Mouse (Mus musculus) left cerebral cortex, postnatal 25 days (tissue): ENCODE measurements around the gene Ski. TPM values are rescaled to one million over a fixed set of nuclear protein-coding genes. Genes with fewer than 3 reads are reported as not detected.
A peak's percentile ranks its signal among the peaks of the same experiment; 100 is the strongest.
"Not testable (repeated sequence)": the region's sequence is repeated elsewhere in the genome, so short reads cannot be mapped to it uniquely, and the experiment has no call there.

ENCODE experiments used
- DNase-seq, 2 experiments: peaks; one replicate each; pipeline ENCODE4 v3.0.0; 2022; ENCODE audit warnings: low spot score in 2 of 2, mixed read lengths in 1 of 2
- intact Hi-C: fragments of 180-260 bp; cut with DNase I; formaldehyde crosslinking; loops from one replicate; pipeline ENCODE4 v1.15.1; 2025
- total RNA-seq, 2 experiments: library from RNA; stranded (reverse); gene quantifications; 2 replicates each; pipeline ENCODE4 v1.2.3; 2021

The Ski gene
- 100 to 1,000 TPM; 111 to 112 TPM for total RNA-seq

DNA sequence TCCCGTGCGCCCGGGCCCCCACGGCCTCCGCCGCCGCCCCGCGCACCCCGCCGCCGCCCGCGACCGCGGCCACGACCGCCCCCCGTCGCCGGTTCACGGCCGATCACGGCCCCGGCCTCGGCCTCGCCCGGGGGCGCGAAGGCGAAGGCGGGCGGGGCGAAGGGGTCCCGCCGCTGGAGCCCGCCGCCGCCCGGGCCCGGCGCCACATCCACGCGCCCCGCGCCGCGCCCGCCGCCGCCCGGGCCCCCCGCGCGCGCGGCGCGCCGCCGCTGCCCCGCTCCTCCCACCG is at the start of gene Ski:
Ski (minus strand) TSS at position 41 of the 289 bp plus-strand sequence.
- intact Hi-C loops: loop anchor here (2.0 kb wide), 1 partner anchor 26 kb away; the partner anchor contains the start of gene Faap20
- DNase-seq: no peak

DNA sequence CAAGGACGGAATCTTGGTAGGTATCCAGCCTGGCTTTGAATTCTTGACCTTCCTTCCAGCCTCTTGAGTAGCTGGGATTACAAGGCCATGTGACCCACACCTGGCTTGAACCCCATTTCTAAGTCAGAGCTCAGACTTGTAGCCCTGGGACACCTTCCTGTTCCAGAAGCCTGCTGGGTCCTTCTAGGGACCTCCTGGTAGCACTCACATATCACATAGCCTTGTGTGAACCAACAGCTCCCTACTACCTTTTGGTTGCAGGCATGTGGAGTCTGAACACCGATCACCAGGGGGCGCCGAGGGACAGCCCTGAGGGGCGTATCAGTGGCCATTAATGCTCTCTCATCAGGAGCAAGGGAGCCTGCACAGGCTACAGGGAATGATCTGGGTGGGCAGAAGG is 46.0 kb upstream of the Ski start:
- DNase-seq: peak; percentile 63 to 71

DNA sequence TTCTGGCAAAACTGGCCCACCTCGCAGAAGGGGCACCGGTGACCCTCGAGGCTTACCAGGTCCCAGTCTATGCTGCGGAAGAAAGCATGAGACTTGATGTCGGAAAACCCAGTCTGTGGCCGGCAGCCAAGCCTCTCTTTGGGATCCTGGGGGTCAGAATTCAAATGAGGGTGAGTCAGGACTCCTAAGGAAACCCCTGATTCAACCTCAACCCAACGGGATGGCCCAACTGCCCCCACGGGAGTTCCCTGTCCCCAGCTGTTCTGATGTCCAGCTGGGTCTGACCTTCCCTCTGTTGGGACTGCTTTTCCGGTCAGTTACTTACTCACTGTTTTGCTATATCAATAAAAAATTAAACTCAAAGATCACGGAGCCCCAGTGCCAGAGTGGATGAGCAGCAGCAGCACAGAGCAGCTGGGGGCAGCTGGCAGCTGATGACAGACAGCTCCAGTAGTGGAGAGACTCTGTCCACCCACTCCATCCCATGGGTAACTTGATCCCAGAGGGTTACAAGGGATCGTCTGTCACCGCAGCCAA is 45.3 kb upstream of the Ski start:
- no peak for DNase-seq
- intact Hi-C loops: loop anchor here (1.0 kb wide), 1 partner anchor 41 kb away; no protein-coding TSS in a partner anchor

More for the DNA sequence above, 46.0 kb upstream of the Ski start:
- intact Hi-C loops: loop anchor here (1.0 kb wide), 1 partner anchor 40 kb away; no protein-coding TSS in a partner anchor

DNA sequence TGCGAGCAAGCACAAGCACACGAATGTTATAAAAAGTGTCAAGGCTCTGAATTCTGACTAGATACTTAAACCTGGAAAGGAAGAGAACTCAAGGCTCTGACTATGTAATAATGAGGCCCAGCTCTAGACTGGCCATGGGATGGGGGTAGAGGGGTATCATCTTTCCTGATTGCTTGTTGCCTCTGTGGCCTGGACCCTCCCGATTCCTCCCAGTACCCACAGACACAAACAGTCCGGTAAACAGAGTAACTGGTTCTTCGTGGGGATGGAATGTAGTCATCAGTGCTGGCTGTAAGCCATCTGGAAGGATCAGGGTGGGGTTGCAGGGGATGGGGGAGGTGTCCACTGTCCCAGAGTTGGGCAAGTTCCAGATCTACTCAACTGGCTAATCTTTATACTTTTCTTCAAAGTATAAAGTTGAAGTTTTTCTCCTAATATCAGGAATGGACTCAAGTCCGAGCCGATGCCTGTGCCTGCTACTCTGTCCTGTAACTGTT is 44.7 kb upstream of the Ski start:
- no peak for DNase-seq
- intact Hi-C loops: no loop called here

DNA sequence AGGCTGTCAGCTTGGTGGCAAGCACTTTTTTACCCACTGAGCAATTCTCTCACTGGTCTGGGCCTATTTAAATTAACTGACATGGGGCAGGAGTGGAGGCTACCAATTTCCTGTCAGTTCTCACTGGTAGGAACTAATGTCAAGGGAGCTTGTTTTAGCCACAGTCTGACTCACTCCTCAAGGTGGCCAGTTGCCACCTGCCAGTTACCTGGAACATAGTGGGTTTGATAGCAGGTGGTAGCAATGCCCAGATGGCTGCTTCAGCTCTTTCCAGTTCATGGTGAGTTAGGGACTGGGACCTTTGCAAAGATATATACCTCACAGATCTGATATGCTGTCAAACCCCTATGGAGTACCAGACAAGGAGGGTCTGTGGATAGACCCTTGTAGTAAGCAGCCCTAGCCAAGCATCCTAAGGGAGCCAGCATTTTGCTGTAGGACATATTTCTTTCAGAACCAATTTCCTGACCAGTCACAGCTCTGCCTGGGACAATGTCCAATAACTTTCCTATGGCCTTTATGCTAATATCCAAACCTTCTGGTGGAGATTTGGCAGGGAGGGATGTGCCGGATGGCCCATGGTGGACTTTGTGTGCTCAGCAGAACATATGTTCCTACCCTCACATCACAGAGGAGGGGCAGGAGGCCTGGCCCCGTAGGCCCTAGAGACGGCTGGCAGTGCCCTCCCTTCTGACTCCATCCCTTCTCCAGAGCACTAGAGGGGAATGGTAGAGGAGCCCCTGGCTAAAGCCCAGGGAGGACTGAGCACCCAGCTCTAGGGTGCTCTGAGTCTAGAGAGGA is 42.3 kb upstream of the Ski start:
- DNase-seq: no peak
- intact Hi-C loops: no loop called here

DNA sequence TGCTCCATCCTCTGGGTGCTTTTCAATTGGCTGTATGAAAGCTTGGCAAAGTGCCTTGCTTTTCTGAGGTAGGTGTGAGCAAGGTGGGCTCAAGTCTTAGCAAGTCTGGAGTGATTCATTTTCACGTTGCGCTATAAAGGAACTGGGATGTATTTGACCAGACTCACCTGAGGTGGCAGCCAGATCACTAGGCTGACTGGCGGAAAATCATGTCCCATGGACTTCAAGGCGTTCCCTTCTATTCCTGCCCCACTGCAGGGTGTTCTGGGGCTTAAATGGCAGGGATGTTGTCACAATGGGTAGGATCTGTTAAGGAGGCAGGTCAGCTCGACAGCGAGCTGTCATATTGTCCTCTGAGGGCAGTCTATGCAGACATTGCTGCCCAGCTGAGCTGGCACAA is 29.9 kb upstream of the Ski start:
- intact Hi-C loops: no loop called here
- no peak for DNase-seq

DNA sequence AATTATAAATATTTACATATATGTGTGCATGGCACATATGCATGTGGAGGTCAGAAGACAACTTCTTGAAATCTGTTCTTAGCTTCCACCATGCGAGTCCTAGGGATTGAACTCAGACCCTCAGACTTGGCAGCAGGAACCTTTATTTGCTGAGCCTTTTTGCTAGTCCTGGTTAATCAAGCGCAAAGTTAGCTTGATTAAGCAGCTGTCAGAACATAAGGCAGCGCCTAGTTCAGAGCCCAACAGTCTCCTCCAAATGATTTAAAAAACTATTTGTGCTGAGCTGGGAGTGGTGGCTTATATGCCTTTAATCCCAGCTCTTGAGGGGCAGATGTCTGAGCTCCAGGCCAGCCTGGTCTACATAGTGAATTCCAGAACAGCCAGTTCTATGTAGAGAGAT is 28.8 kb upstream of the Ski start:
- intact Hi-C loops: no loop called here
- no peak for DNase-seq

DNA sequence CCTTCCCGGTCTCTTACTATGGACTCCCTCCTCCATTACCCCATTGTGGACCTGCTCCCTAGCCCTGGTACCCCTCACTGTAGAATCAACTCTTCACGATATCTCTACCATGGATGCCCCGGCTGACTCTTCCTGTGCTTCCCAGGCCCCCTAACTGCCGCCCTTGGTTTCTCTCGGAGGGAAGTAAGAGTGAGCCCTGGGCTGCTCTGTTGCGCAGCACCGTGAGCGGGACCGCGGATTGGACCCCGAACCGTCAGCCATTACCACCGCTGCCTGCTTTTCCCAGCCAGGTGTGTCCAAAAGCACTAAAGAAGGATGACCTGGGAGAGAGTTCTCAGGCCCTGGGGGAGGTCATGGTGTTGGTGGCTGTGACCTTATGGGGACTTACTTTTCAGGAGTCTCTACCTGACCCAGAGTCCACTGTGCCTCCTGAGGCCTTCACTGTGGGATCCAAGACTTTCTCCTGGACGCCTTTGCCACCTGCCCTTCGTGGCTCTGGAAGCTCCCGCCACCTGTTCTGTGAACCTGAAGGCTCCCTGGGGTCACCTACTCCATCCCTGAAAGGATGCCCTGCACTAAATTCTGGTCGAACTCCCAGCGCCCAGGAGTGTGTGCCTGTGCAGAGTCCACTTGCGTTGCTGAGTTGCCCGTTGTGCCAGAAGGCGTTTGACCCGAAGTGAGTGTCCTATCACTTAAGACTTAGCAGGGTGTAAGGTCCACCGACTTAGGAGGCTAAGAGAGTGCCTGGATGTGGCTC is 28.1 kb upstream of the Ski start:
- intact Hi-C loops: no loop called here
- DNase-seq: peak in 1 of 2 experiments; percentile 41

DNA sequence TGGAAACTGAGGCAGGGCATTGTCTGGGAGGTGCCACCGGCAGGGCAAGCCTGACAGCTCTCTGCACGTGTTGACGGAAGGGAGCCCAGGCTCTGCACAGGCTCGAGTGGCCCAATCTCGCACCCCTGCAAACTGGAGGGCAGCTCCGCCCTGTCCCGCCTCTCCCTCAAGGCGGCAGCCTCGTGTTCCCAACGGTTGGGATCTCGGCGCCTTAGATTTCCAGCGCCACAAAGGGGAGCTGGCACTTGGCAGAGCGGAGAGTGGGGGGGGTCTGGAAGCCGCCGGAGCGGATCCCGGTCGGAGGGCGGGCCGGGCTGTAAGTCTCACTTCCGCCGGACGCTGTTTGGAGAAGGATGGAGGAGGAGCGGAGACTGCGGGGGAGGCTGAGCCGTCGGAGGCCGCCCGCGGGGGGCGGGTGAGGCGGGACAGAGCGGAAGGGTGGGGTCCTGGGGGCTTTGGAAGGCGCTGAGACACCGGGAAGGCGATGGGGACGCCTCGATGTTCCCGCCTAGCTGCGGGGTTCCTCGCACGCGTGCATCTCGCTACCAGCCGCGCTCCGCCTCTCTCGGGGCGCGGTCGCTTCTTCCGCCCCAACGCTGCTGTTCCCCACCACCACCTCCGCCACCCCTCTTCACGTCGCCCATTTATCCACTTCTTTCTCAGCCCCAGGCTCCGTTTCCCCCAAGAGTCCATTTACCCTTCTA is 27.4 kb upstream of the Ski start, which contains the start of gene Faap20:
Faap20 (plus strand) TSS at position 155 of the 704 bp plus-strand sequence.
- peak; percentile 83 to 84 for DNase-seq
- intact Hi-C loops: loop anchor here (1.0 to 10.0 kb wide), 4 partner anchors 27 to 285 kb away; partner anchors contain the start of genes Hes5, Pank4 and Ski

DNA sequence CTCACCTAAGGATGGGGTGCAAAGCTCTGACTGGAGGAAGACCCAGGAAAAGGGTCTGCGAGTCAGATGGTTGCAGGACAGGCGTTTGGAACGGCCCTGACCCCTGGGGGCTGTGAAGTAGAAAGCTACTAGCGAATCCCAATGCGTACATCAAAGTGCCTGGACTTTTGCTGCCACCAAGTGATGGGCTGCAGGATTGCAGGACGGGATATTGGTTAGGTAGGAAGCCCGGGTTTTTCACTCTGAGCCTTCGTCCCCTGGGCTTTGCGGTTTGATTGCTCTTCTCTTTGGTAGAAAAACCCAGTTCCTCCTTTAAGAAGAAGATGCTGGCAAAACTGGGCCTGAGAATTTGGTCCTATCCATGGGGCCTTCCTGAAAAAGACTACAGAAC is 26.9 kb upstream of the Ski start:
- intact Hi-C loops: loop anchor here (1.0 to 10.0 kb wide), 4 partner anchors 26 to 284 kb away; partner anchors contain the start of genes Hes5, Pank4 and Ski
- DNase-seq: peak; percentile 94 to 96

DNA sequence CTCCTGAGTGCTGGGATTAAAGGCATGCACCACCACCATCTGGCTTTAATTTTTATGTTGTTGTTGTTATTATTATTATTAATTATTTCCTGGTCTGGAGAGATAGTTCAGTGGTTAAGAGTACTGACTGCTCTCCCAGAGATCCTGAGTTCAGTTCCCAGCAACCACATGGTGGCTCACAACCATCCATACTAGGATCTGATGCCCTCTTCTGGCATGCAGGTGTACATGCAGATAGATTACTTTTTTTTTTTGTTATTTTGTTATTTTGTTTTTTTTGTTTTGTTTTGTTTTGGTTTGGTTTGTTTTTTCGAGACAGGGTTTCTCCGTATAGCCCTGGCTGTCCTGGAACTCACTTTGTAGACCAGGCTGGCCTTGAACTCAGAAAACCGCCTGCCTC is 25.7 kb upstream of the Ski start:
- DNase-seq: not testable (repeated sequence)
- intact Hi-C loops: loop anchor here (2.0 to 10.0 kb wide), 3 partner anchors 25 to 283 kb away; partner anchors contain the start of genes Hes5, Pank4 and Ski

DNA sequence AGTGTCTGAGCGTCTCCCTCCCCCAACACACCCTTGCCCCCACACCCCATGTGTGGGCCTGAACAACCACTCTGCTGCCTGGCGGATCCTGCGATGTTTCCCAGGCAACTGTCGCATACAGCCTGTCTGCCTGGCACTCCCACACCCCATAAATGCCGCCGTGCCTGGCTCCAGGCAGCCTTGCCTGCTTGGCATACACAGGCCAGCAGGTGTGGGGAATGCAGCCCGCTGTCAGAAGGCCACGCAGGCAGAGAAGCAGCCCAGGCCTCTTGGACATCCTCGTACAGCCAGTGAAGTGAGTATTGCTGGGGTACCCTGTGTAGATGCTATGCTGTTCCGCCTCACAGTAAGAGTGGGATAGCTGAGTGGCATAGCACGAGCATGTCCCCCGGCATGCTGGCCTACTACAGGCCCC is 24.3 kb upstream of the Ski start:
- peak; percentile 75 to 92 for DNase-seq
- intact Hi-C loops: loop anchor here (10.0 kb wide), 2 partner anchors 122 to 282 kb away; partner anchors contain the start of genes Hes5 and Pank4

DNA sequence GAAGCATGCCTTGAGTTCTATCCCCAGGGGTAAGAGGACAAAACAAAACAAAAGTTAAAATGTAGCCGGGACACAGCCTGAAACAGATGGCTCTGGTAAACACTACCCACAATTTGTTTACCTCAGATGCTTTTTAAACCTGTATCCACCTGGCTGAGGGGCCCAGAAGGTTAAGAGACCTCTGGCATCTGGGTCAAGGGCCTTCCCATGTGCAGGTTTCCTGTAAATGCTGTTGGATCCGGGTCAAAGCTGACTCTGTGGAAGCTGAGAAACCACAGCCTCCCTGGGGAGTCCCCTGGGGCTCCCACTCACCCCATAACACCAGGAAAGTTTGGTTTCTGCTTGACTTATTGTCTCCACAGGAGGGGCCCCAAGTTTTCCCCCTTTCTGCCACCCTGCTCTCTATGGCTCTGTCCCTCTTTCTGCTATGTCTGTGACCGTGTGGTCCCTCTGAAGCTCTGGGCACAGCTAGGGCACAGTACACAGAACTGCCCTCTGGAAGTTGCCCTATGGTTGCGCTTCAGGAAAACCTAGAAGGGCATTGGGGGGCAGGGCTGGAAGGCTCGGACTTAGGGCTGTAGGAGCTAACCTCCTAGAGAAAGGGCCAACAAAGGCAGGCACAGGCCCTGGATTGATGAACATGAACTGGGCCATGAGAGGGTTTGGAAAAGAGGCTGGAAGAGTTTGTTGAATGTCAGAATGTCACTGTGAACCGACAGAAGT is 23.5 kb upstream of the Ski start:
- intact Hi-C loops: loop anchor here (10.0 kb wide), 2 partner anchors 121 to 281 kb away; partner anchors contain the start of genes Hes5 and Pank4
- DNase-seq: no peak

DNA sequence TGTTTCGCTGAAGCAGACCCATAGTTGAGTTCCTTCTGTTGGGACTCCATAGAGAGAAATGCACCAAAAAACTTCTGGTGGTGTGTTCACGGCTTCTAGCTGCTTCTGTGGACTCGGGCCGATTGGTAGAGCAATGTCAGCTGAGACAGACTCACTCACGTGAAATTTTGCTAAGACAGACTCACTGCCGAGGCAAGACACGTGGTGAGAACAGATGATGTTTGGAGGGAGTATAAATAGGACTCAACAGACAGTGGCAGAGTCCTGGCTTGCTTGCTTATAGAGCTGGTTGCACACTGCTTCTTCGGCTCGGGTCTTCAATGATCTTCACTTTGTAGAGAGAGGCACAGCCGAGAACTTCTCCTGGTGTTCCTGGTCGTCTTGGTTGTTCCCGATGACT is 20.8 kb upstream of the Ski start:
- peak in 1 of 2 experiments; percentile 71 for DNase-seq
- intact Hi-C loops: loop anchor here (10.0 kb wide), 2 partner anchors 118 to 278 kb away; partner anchors contain the start of genes Hes5 and Pank4

DNA sequence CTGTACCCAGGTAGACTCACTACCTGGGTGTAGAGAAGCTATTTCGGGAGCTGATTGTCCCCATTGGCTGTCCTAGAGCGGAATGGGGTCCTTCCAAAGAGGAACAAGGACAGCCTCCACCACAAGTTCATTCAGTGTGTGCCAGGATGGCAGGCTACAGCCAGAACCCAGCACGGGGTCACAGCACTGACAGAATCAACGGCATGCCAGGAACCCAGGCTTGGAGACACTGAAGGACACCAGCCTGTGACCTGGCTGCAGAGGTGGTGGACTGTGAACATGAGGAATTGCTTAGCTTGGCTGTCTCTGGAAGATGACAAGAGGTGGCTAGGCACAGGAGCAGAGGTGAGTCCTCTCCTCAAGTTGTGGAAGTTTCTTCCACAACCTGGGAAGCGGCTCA is 19.9 kb upstream of the Ski start:
- intact Hi-C loops: loop anchor here (10.0 kb wide), 2 partner anchors 117 to 277 kb away; partner anchors contain the start of genes Hes5 and Pank4
- DNase-seq: no peak

DNA sequence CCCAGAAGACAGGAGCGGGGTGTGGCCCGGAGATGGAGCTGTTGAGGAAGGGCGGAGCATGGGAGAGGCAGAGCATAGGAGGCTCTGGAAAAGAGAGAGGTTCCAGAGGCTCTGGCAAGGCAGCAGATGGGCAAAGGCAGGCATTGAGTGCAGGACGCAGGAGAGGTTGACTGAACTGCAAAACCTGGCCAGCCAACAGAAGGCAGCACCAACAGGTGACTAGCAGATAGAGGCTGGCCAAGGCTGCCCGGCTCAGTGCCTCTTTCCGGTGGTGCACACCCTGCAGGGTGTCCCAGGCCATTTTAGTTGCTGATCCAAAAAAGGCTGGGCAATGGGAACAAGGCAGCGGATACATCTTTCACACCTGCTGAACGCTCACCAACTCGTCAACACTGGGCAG is 19.4 kb upstream of the Ski start:
- no peak for DNase-seq
- intact Hi-C loops: loop anchor here (10.0 kb wide), 2 partner anchors 117 to 277 kb away; partner anchors contain the start of genes Hes5 and Pank4

DNA sequence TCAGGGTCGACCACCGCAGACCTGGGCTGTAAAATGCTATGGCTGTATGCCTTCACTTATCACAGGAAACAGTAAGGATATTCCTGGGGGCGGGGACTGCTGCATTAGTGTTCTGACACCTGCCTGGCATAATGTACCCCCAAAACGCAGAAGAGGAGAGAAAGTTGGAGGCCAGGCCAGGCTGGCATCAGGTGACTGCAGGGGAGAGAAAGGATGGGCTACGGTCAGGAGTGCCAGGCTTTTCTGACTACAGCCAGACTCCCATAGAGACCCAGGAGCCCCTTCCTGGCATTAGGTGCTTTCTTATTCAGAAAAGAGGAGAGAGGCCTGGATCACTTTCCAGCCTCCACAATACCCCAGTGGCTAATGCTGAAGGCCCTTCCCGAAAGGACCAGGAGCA is 17.1 kb upstream of the Ski start:
- no peak for DNase-seq
- intact Hi-C loops: no loop called here

DNA sequence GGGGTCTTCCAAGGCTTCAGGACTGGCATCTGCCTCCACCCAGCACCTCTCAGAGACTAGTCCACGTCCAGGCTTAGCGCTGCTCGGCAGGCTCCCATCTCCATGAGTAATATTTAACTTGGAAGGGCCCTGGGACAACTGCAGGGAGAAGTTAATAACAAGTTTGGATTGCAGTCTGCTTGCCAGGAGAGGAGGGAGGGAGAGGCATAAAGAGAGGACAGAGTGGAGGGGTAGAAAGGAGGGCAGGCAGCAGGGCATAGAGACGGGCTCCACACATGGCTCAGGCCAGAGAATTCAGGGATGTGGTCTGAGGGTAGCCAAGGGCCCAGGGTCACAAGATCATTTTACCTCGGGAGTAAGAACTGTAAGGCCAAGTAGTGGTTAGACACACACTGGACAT is 15.9 kb upstream of the Ski start:
- DNase-seq: no peak
- intact Hi-C loops: no loop called here
